Mouse (Mus musculus): ENCODE measurements around the gene Irx4. TPM values are rescaled to one million over a fixed set of nuclear protein-coding genes. Genes with fewer than 3 reads are reported as not detected.

The Irx4 gene
- total RNA-seq, 2 experiments from 2014 or later = not detected

GRCm38 (mm10) chr13:73269251-73269650 lies 9.0 kb downstream of the Irx4 start:
- no peak for DNase-seq
- intact Hi-C loops (cut with DNase I) = loop anchor here (10.0 kb wide), 1 partner anchor 634 kb away; no protein-coding TSS in a partner anchor

- DNase-seq = no peak
- intact Hi-C loops (cut with DNase I) = loop anchor here (10.0 kb wide), 1 partner anchor 635 kb away; no protein-coding TSS in a partner anchor
Measured at GRCm38 (mm10) chr13:73269891-73270290, 9.6 kb downstream of the Irx4 start.

GRCm38 (mm10) chr13:73270451-73271081 lies 10.3 kb downstream of the Irx4 start:
- intact Hi-C loops (cut with DNase I) = no loop called here
- DNase-seq = no peak

GRCm38 (mm10) chr13:73271336-73272242 lies 11.3 kb downstream of the Irx4 start:
- DNase-seq = no peak
- intact Hi-C loops (cut with DNase I) = no loop called here

- no peak for DNase-seq
- intact Hi-C loops (cut with DNase I) = no loop called here
Measured at GRCm38 (mm10) chr13:73272794-73273282, 12.6 kb downstream of the Irx4 start.

- no peak for DNase-seq
- intact Hi-C loops (cut with DNase I) = no loop called here
Measured at GRCm38 (mm10) chr13:73273536-73273935, 13.3 kb downstream of the Irx4 start.

- no peak for DNase-seq
- intact Hi-C loops (cut with DNase I) = no loop called here
Measured at GRCm38 (mm10) chr13:73277361-73277760, 17.1 kb downstream of the Irx4 start.

- DNase-seq = no peak
- intact Hi-C loops (cut with DNase I) = no loop called here
Measured at GRCm38 (mm10) chr13:73277797-73278196, 17.5 kb downstream of the Irx4 start.

- no peak for DNase-seq
- intact Hi-C loops (cut with DNase I) = no loop called here
Measured at GRCm38 (mm10) chr13:73279196-73279595, 18.9 kb downstream of the Irx4 start.

GRCm38 (mm10) chr13:73282407-73282806 lies 22.1 kb downstream of the Irx4 start:
- no peak for DNase-seq
- intact Hi-C loops (cut with DNase I) = no loop called here

GRCm38 (mm10) chr13:73283534-73283933 lies 23.3 kb downstream of the Irx4 start:
- DNase-seq = no peak
- intact Hi-C loops (cut with DNase I) = no loop called here

- DNase-seq = no peak
- intact Hi-C loops (cut with DNase I) = no loop called here
Measured at GRCm38 (mm10) chr13:73290206-73290605, 29.9 kb downstream of the Irx4 start.

GRCm38 (mm10) chr13:73291102-73291501 lies 30.8 kb downstream of the Irx4 start:
- intact Hi-C loops (cut with DNase I) = no loop called here
- no peak for DNase-seq

GRCm38 (mm10) chr13:73298717-73299116 lies 38.4 kb downstream of the Irx4 start:
- no peak for DNase-seq
- intact Hi-C loops (cut with DNase I) = no loop called here

GRCm38 (mm10) chr13:73299322-73299721 lies 39.0 kb downstream of the Irx4 start:
- intact Hi-C loops (cut with DNase I) = no loop called here
- DNase-seq = no peak

GRCm38 (mm10) chr13:73304729-73305128 lies 44.5 kb downstream of the Irx4 start:
- intact Hi-C loops (cut with DNase I) = no loop called here
- no peak for DNase-seq

GRCm38 (mm10) chr13:73305398-73306084 lies 45.3 kb downstream of the Irx4 start:
- DNase-seq = no peak
- intact Hi-C loops (cut with DNase I) = no loop called here

GRCm38 (mm10) chr13:73306085-73306410 lies 45.8 kb downstream of the Irx4 start:
- intact Hi-C loops (cut with DNase I) = no loop called here
- no peak for DNase-seq

- no peak for DNase-seq
- intact Hi-C loops (cut with DNase I) = no loop called here
Measured at GRCm38 (mm10) chr13:73306430-73306829, 46.2 kb downstream of the Irx4 start.

- DNase-seq = peak; percentile 69
- intact Hi-C loops (cut with DNase I) = no loop called here
Measured at GRCm38 (mm10) chr13:73310183-73310929, 50.1 kb downstream of the Irx4 start.

Data from left cerebral cortex, postnatal 4 days (tissue).